Mouse (Mus musculus) E14TG2a.4 (cell line): ENCODE data around the gene Tle4.
A peak's percentile ranks its signal among the peaks of the same experiment; 100 is the strongest.
"Not testable (repeated sequence)": the region's sequence is repeated elsewhere in the genome, so short reads cannot be mapped to it uniquely, and the experiment has no call there.

Experiments
- H3K27me3 ChIP-seq: 2 replicates; pipeline ENCODE4 v1.6.1; 2014; ENCODE audit warnings: low read length, control low read depth; ENCODE audit not compliant: insufficient read depth
- H3K36me3 ChIP-seq: 2 replicates; pipeline ENCODE4 v1.6.1; 2014; ENCODE audit warnings: low read length, control low read depth; ENCODE audit not compliant: insufficient read depth
- H3K4me1 ChIP-seq: replicated peaks from 2 replicates; pipeline ENCODE4 v1.6.1; 2014; ENCODE audit warnings: low read depth, low read length, control low read depth
- H3K4me3 ChIP-seq: replicated peaks from 2 replicates; pipeline ENCODE4 v1.5.1; 2014; ENCODE audit warnings: mild to moderate bottlenecking, low read length
- H3K9me3 ChIP-seq: 2 replicates; pipeline ENCODE4 v1.6.1; 2014; ENCODE audit warnings: low read length, control low read depth
- CTCF ChIP-seq: conservative IDR thresholded peaks from 2 replicates; pipeline ENCODE4 v1.5.1; 2014; ENCODE audit warnings: low read length
- NANOG ChIP-seq: IDR thresholded peaks from 2 replicates; pipeline ENCODE4 v1.6.1; 2014; ENCODE audit warnings: borderline replicate concordance, low read length, mixed read lengths
- POU5F1 ChIP-seq: IDR thresholded peaks from 2 replicates; pipeline ENCODE4 v1.6.1; 2014; ENCODE audit warnings: low read length, borderline replicate concordance

Gene Tle4

GRCm38 (mm10) chr19:14597917-14598689, at the start of gene Tle4:
Gene Tle4, minus strand, starts transcription at chr19:14598051.
- Histone ChIP-seq H3K4me1 (peaks cover 51% of the 10 kb centered on the region), H3K4me3 (peak within 1 kb of the TSS; percentile 91), H3K9me3 (no peaks in the 10 kb centered on the region), H3K36me3 (peaks cover 26% of the 10 kb centered on the region), H3K27me3 (no peaks in the 10 kb centered on the region)
- TF ChIP-seq NANOG, result no peak
- no peak for TF ChIP-seq POU5F1
- no peak for TF ChIP-seq CTCF

- no peak for TF ChIP-seq CTCF
- peak; percentile 39; the same call in 1 of the 2 replicates for TF ChIP-seq NANOG
- no peaks in the 10 kb centered on the region for H3K27me3 ChIP-seq
- H3K9me3 ChIP-seq, result no peaks in the 10 kb centered on the region
- H3K4me1 ChIP-seq, result peaks cover 46% of the 10 kb centered on the region
- H3K4me3 ChIP-seq, result no peak overlapping the region
- no peaks in the 10 kb centered on the region for H3K36me3 ChIP-seq
These were observed 47.8 kb upstream of the Tle4 start for GRCm38 (mm10) chr19:14645666-14646065.

GRCm38 (mm10) chr19:14644756-14645155, 46.9 kb upstream of the Tle4 start:
- H3K4me1 ChIP-seq, result peaks cover 49% of the 10 kb centered on the region
- H3K27me3 ChIP-seq, result no peaks in the 10 kb centered on the region
- no peaks in the 10 kb centered on the region for H3K9me3 ChIP-seq
- no peak overlapping the region for H3K4me3 ChIP-seq
- TF ChIP-seq NANOG (no peak), CTCF (no peak), POU5F1 (no peak)
- no peaks in the 10 kb centered on the region for H3K36me3 ChIP-seq

- peaks cover 49% of the 10 kb centered on the region for H3K4me1 ChIP-seq
- H3K4me3 ChIP-seq, H3K36me3 ChIP-seq, H3K9me3 ChIP-seq, H3K27me3 ChIP-seq: not testable (repeated sequence)
These were observed 45.2 kb upstream of the Tle4 start for GRCm38 (mm10) chr19:14643091-14643490.

- Histone ChIP-seq H3K9me3 (peaks cover 5% of the 10 kb centered on the region), H3K4me1 (peaks cover 49% of the 10 kb centered on the region), H3K4me3 (no peak overlapping the region), H3K27me3 (no peaks in the 10 kb centered on the region), H3K36me3 (no peaks in the 10 kb centered on the region)
- TF ChIP-seq NANOG, result no peak
- TF ChIP-seq CTCF, result no peak
- TF ChIP-seq POU5F1, result no peak
These were observed 44.8 kb upstream of the Tle4 start for GRCm38 (mm10) chr19:14642663-14643062.

- no peaks in the 10 kb centered on the region for H3K27me3 ChIP-seq
- H3K36me3 ChIP-seq, result no peaks in the 10 kb centered on the region
- peak overlapping the region; percentile 39 for H3K4me3 ChIP-seq
- H3K4me1 ChIP-seq, result peaks cover 29% of the 10 kb centered on the region
- H3K9me3 ChIP-seq, result peaks cover 21% of the 10 kb centered on the region
- TF ChIP-seq POU5F1 (no peak), NANOG (peak; percentile 24; the same call in 1 of the 2 replicates), CTCF (no peak)
These were observed 37.5 kb upstream of the Tle4 start for GRCm38 (mm10) chr19:14635213-14635928.

GRCm38 (mm10) chr19:14623355-14623754, 25.5 kb upstream of the Tle4 start:
- Histone ChIP-seq H3K4me3 (no peak overlapping the region), H3K9me3 (no peaks in the 10 kb centered on the region), H3K27me3 (no peaks in the 10 kb centered on the region), H3K36me3 (no peaks in the 10 kb centered on the region), H3K4me1 (peaks cover 16% of the 10 kb centered on the region)
- TF ChIP-seq NANOG (peak; percentile 61; the same call in 1 of the 2 replicates), POU5F1 (no peak)

- H3K4me3 ChIP-seq, result no peak overlapping the region
- H3K9me3 ChIP-seq, result no peaks in the 10 kb centered on the region
- no peaks in the 10 kb centered on the region for H3K27me3 ChIP-seq
- peaks cover 19% of the 10 kb centered on the region for H3K4me1 ChIP-seq
- TF ChIP-seq NANOG (no peak), POU5F1 (no peak), CTCF (no peak)
- H3K36me3 ChIP-seq, result no peaks in the 10 kb centered on the region
These were observed 22.7 kb upstream of the Tle4 start for GRCm38 (mm10) chr19:14620534-14620933.

GRCm38 (mm10) chr19:14619814-14620213, 22.0 kb upstream of the Tle4 start:
- Histone ChIP-seq H3K27me3 (no peaks in the 10 kb centered on the region), H3K9me3 (no peaks in the 10 kb centered on the region), H3K36me3 (no peaks in the 10 kb centered on the region), H3K4me1 (peaks cover 26% of the 10 kb centered on the region), H3K4me3 (no peak overlapping the region)
- TF ChIP-seq CTCF, result no peak
